Mouse (Mus musculus) myocyte (in vitro differentiated cells): Measurements from ENCODE around the gene Ptpn3.

ENCODE experiments used
- CEBPB ChIP-seq: IDR thresholded peaks from 2 replicates; pipeline ENCODE4 v1.6.1; 2011; ENCODE audit warnings: mild to moderate bottlenecking, moderate library complexity; ENCODE audit not compliant: poor library complexity, insufficient read depth, severe bottlenecking
- E2F4 ChIP-seq: IDR thresholded peaks from one replicate; pipeline ENCODE4 v1.6.1; 2011; ENCODE audit warnings: mild to moderate bottlenecking, control low read depth, moderate library complexity; ENCODE audit not compliant: insufficient read depth
- MAX ChIP-seq: IDR thresholded peaks from one replicate; pipeline ENCODE4 v1.6.1; 2011; ENCODE audit warnings: low read depth, mild to moderate bottlenecking, control low read depth
- MYOD1 ChIP-seq, 3 experiments: IDR thresholded peaks; one replicate each; pipeline ENCODE4 v1.6.1; 2011; ENCODE audit warnings: control low read depth in 2 of 3, low read depth in 2 of 3, mild to moderate bottlenecking in 2 of 3, moderate library complexity in 1 of 3; ENCODE audit not compliant: insufficient read length in 2 of 3, control insufficient read depth in 1 of 3
- MYOG ChIP-seq, 3 experiments: IDR thresholded peaks; one replicate each; pipeline ENCODE4 v1.6.1; 2011; ENCODE audit warnings: control low read depth in 2 of 3, low read depth in 2 of 3, mild to moderate bottlenecking in 2 of 3; ENCODE audit not compliant: insufficient read length in 2 of 3, control insufficient read depth in 1 of 3, insufficient read depth in 1 of 3
- POLR2A ChIP-seq: IDR thresholded peaks from one replicate; pipeline ENCODE4 v1.6.1; 2011; ENCODE audit warnings: low read depth, mild to moderate bottlenecking, control low read depth, moderate library complexity; ENCODE audit not compliant: insufficient read length
- POLR2AphosphoS2 ChIP-seq: IDR thresholded peaks from one replicate; pipeline ENCODE4 v1.6.1; 2011; ENCODE audit warnings: low read depth, control low read depth; ENCODE audit not compliant: insufficient read length
- REST ChIP-seq: IDR thresholded peaks from one replicate; pipeline ENCODE4 v1.6.1; 2011; ENCODE audit warnings: mild to moderate bottlenecking, control low read depth, moderate library complexity; ENCODE audit not compliant: insufficient read depth, insufficient read length
- SRF ChIP-seq: IDR thresholded peaks from one replicate; pipeline ENCODE4 v1.6.1; 2011; ENCODE audit warnings: low read depth; ENCODE audit not compliant: control insufficient read depth, insufficient read length
- TCF12 ChIP-seq: IDR thresholded peaks from one replicate; pipeline ENCODE4 v1.6.1; 2011; ENCODE audit warnings: mild to moderate bottlenecking, control low read depth; ENCODE audit not compliant: poor library complexity, insufficient read depth, severe bottlenecking
- TCF3 ChIP-seq: IDR thresholded peaks from one replicate; pipeline ENCODE4 v1.6.1; 2011; ENCODE audit warnings: low read depth, control low read depth; ENCODE audit not compliant: insufficient read length
- USF1 ChIP-seq: IDR thresholded peaks from one replicate; pipeline ENCODE4 v1.6.1; 2011; ENCODE audit warnings: low read depth, mild to moderate bottlenecking, control low read depth, moderate library complexity

GRCm38 (mm10) chr4:57312256-57313166 is 10.9 kb upstream of the Ptpn3 start:
- no peak for TF ChIP-seq POLR2A
- no peak for TF ChIP-seq MAX
- TF ChIP-seq POLR2AphosphoS2, result no peak
- TF ChIP-seq MYOG (IDR thresholded peaks at IDR 0.05; ENCODE audit: control insufficient read depth in 1 of 3, insufficient read depth in 1 of 3, insufficient read length in 2 of 3, low read depth in 2 of 3), result no peak
- no peak for TF ChIP-seq TCF12
- no peak for TF ChIP-seq USF1
- no peak for TF ChIP-seq REST
- no peak for TF ChIP-seq E2F4
- TF ChIP-seq CEBPB, result no peak
- no peak for TF ChIP-seq MYOD1 (IDR thresholded peaks at IDR 0.05; ENCODE audit: control insufficient read depth in 1 of 3, insufficient read length in 2 of 3, low read depth in 2 of 3)
- no peak for TF ChIP-seq SRF
- TF ChIP-seq TCF3, result no peak
